Mouse (Mus musculus) limb, embryonic 13.5 days (tissue): ENCODE measurements at regions not wholly inside any gene's neighbourhood (a gene's known extent, or its start where the extent isn't known, plus 50 kb on each side); places are given as distances from the start of the nearest gene placed in this dataset.

Experiments
- ATAC-seq: fragments of 200-750 bp; cut with Nextera tagmentation; 2 replicates; pipeline ENCODE4 v1.8.0; 2017; ENCODE audit warnings: low read depth, moderate number of reproducible peaks, moderate TSS enrichment; ENCODE audit not compliant: low FRiP score
- H3K27ac ChIP-seq: fragments of 300-500 bp; sonication (generic); 2 replicates; pipeline ENCODE4 v1.5.1; 2015; ENCODE audit warnings: inconsistent platforms, mild to moderate bottlenecking, moderate library complexity
- H3K27me3 ChIP-seq: fragments of 300-500 bp; sonication (generic); 2 replicates; pipeline ENCODE4 v1.6.1; 2015; ENCODE audit warnings: mild to moderate bottlenecking, inconsistent platforms
- H3K36me3 ChIP-seq: fragments of 300-500 bp; sonication (generic); 2 replicates; pipeline ENCODE4 v1.6.1; 2015; ENCODE audit warnings: inconsistent platforms, mild to moderate bottlenecking, moderate library complexity
- H3K4me1 ChIP-seq: fragments of 300-500 bp; sonication (generic); 2 replicates; pipeline ENCODE4 v1.6.1; 2015; ENCODE audit warnings: inconsistent platforms
- H3K4me2 ChIP-seq: fragments of 300-500 bp; sonication (generic); replicated peaks from 2 replicates; pipeline ENCODE4 v1.6.1; 2015; ENCODE audit warnings: inconsistent platforms, mild to moderate bottlenecking, moderate library complexity
- H3K4me3 ChIP-seq: fragments of 300-500 bp; sonication (generic); 2 replicates; pipeline ENCODE4 v1.5.1; 2015; ENCODE audit warnings: moderate library complexity, mild to moderate bottlenecking, inconsistent platforms
- H3K9ac ChIP-seq: fragments of 300-500 bp; sonication (generic); 2 replicates; pipeline ENCODE4 v1.6.1; 2015; ENCODE audit warnings: mild to moderate bottlenecking, inconsistent platforms
- H3K9me3 ChIP-seq: fragments of 300-500 bp; sonication (generic); 2 replicates; pipeline ENCODE4 v1.6.1; 2016; ENCODE audit warnings: inconsistent platforms
- WGBS: fragments of 180-500 bp; shearing (Covaris S2); methylation state at CpG from one replicate; pipeline ENCODE4 v1.1.7; 2015; 5-methylcytosine and 5-hydroxymethylcytosine counted together

DNA sequence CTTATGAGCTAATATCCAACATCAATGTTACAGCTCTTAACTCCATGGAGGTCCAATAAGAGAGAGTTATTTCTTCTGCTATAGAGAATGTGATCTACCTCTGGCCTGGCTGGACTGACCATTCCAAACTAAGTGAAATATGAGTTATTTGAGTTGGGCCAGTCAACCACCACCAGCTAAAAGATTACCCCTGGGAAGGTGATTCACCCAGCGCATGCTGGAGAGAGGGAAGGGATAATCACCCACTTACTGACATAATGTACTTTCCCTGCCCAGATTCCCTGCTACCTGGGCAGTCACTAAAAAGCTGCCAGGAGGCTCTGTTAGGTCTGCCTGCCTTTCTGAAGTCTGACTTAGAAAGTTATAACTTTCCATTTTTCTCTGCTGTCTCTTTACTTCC lies 216.8 kb downstream of the Hhipl2 start:
- 84% methylated on average over 1 of the region's 1 CpGs for WGBS
- Histone ChIP-seq H3K9ac (no peak overlapping the region), H3K4me1 (peaks cover 7% of the 10 kb centered on the region; the same call in 1 of the 2 replicates), H3K27me3 (no peaks in the 10 kb centered on the region), H3K9me3 (no peaks in the 10 kb centered on the region), H3K4me3 (no peak overlapping the region), H3K36me3 (no peaks in the 10 kb centered on the region), H3K27ac (no peak overlapping the region), H3K4me2 (no peak overlapping the region)
- no peak for ATAC-seq

DNA sequence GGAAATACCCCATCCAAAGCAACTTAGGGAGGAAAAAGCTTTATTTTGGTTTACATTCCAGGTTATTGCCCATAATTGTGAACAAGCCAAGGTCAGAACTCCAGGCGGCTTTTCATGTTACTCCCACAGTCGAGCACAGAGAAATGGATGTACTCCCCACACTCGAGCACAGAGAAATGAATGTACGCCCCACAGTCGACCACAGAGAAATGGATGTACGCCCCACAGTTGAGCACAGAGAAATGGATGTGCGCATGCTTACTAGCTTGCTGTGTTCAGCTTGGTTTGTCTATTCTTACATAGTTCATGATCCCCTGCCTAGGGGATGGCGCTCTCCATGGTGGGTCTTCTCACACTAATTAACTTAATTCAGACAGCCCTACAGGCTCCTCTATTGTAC lies 219.2 kb downstream of the Hhipl2 start:
- H3K9ac ChIP-seq: no peak overlapping the region
- no peaks in the 10 kb centered on the region for H3K27me3 ChIP-seq
- H3K9me3 ChIP-seq: no peaks in the 10 kb centered on the region
- 90% methylated on average over 8 of the region's 8 CpGs for WGBS
- no peak overlapping the region for H3K4me2 ChIP-seq
- no peak overlapping the region for H3K4me3 ChIP-seq
- H3K27ac ChIP-seq: no peak overlapping the region
- no peaks in the 10 kb centered on the region for H3K36me3 ChIP-seq
- peaks cover 7% of the 10 kb centered on the region; the same call in 1 of the 2 replicates for H3K4me1 ChIP-seq
- ATAC-seq: no peak

DNA sequence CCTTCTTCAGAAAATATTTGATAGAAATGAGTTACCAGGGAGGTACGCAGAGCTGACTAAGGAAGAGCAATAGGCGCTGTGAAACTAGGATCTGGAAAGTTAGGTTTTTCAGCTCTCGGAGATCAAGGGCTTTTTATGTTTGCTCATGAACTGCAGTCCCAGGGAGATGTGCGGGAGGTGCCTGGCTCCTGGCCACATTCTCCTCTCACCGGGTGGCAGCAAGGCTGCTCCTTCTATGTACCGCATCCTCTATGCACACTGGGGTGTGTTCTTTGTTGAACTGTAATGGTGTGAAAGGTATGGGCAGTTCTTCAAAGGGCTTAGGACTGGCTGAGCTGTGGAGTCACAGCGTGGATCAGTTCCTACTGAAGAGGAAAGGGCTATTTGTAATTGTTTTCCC lies 221.3 kb downstream of the Hhipl2 start:
- 38% methylated on average over 7 of the region's 7 CpGs for WGBS
- no peaks in the 10 kb centered on the region for H3K9me3 ChIP-seq
- H3K27me3 ChIP-seq: no peaks in the 10 kb centered on the region
- H3K4me1 ChIP-seq: peaks cover 7% of the 10 kb centered on the region; the same call in 1 of the 2 replicates
- H3K9ac ChIP-seq: no peak overlapping the region
- no peak for ATAC-seq
- no peak overlapping the region for H3K4me2 ChIP-seq
- no peak overlapping the region for H3K4me3 ChIP-seq
- no peak overlapping the region for H3K27ac ChIP-seq
- H3K36me3 ChIP-seq: no peaks in the 10 kb centered on the region

DNA sequence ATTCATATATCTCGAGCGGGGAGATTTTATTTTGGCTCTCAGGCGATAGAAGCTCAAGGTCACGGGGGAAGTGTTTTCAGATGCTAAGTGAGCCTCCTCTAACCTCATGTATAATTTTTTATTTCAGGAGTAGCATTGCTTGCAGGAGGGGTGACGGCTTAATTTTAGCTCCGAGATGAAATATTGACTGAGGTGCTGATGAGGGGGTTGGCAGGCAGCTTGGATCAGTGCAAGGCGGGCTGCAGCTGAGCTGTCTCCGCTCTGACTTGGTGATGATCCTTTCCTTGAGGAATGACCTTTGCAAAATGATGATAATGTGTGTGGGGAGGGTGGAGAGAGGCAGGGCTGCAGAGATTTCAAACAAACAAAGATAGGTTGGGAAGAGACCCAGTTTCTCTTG lies 222.6 kb downstream of the Hhipl2 start:
- Histone ChIP-seq H3K4me2 (no peak overlapping the region), H3K9ac (no peak overlapping the region), H3K36me3 (no peaks in the 10 kb centered on the region), H3K27me3 (no peaks in the 10 kb centered on the region), H3K4me3 (no peak overlapping the region), H3K4me1 (peaks cover 7% of the 10 kb centered on the region; the same call in 1 of the 2 replicates), H3K9me3 (no peaks in the 10 kb centered on the region), H3K27ac (no peak overlapping the region)
- no peak for ATAC-seq
- 85% methylated on average over 8 of the region's 8 CpGs for WGBS

DNA sequence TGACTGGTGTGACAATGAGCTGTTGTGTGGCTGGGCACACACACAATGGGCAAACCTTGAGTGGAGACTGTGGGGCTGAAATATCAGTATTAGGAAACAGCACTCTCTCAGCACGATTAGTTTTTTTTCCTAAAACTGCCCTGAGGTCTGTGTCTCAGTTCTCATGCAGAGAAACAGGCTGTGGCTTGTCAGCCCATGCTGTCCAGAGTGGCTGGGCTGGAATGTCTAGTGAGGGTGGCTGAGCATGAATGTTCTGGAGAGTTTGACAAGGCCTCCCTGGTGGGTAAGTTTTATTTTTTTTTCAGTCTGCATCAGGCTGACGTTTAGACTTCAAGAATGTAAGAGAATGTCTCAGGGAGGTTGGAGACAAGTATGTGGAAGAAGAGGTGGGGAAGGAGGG lies 226.0 kb downstream of the Hhipl2 start:
- Histone ChIP-seq H3K27ac (no peak overlapping the region), H3K27me3 (no peaks in the 10 kb centered on the region), H3K4me3 (no peak overlapping the region), H3K36me3 (no peaks in the 10 kb centered on the region), H3K9me3 (no peaks in the 10 kb centered on the region), H3K4me1 (peaks cover 5% of the 10 kb centered on the region; the same call in 1 of the 2 replicates), H3K9ac (no peak overlapping the region), H3K4me2 (no peak overlapping the region)
- WGBS: 42% methylated on average over 2 of the region's 2 CpGs
- no peak for ATAC-seq

DNA sequence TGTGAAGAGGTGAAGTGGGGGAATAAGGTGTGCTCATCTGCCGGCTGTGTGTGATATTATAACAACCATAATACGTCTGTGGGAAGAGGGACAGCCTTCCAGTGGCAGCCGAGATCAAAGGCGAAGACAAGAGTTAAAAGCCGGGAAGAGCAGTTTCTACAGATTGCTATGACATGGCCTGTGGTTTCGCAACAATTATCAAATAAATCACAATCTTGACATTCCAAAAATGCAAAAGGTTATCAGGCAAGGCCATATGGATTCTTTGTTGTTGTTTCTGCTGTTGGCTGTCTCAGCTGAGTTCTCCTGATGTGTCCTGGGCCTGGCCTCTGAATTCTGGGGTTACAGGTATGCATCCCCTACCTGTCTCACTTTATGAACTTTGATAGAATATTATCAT lies 235.9 kb downstream of the Hhipl2 start:
- Histone ChIP-seq H3K36me3 (no peaks in the 10 kb centered on the region), H3K27ac (no peak overlapping the region), H3K4me2 (no peak overlapping the region), H3K9ac (no peak overlapping the region), H3K4me3 (no peak overlapping the region), H3K9me3 (no peaks in the 10 kb centered on the region), H3K27me3 (no peaks in the 10 kb centered on the region), H3K4me1 (no peaks in the 10 kb centered on the region)
- WGBS: 68% methylated on average over 6 of the region's 6 CpGs
- ATAC-seq: no peak

DNA sequence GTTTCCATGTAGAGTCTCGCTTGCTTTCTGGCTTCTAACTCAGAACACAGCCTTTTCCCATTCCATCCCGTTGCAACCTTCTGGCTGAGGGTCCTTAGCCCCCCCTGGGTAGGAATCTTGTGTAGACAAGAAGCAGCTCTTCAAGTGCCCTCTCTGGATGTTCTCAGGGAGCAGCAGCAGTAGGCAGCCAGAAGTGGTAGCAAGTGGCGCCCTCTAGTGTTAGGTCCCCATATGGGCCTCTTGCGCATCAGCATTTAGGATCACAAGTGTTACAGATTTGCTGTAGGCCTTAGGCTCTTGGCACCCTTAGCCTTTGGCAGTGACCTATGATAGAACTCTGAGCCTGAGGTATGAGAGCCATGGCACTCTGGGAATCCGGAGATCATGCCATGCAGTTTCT lies 239.0 kb downstream of the Hhipl2 start:
- no peak overlapping the region for H3K9ac ChIP-seq
- H3K4me3 ChIP-seq: no peak overlapping the region
- WGBS: 58% methylated on average over 5 of the region's 5 CpGs
- no peaks in the 10 kb centered on the region for H3K27me3 ChIP-seq
- no peak overlapping the region for H3K27ac ChIP-seq
- H3K36me3 ChIP-seq: no peaks in the 10 kb centered on the region
- ATAC-seq: no peak
- H3K9me3 ChIP-seq: no peaks in the 10 kb centered on the region
- no peaks in the 10 kb centered on the region for H3K4me1 ChIP-seq
- no peak overlapping the region for H3K4me2 ChIP-seq

DNA sequence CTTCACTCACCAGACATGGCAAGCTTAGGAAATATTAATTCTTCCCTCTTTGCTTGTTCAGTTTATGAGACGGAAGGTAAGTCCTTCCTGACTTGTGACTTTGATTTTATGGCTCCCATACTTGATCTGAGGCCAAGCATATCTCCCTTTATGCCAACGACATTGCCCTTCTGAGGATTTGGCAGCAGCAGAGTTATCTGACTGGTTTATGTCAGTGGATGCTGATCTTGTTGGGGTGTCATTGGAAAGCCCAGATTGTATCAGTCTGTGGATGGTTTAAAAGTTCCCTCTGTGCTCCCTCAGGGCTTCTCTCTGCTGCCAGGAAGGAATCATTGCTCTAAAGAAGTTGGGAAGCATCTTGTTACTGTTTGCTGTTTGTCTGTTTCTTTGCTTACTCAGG lies 242.5 kb downstream of the Hhipl2 start:
- no peak overlapping the region for H3K9ac ChIP-seq
- ATAC-seq: no peak
- no peak overlapping the region for H3K4me2 ChIP-seq
- H3K27me3 ChIP-seq: no peaks in the 10 kb centered on the region
- H3K4me1 ChIP-seq: no peaks in the 10 kb centered on the region
- H3K27ac ChIP-seq: no peak overlapping the region
- H3K9me3 ChIP-seq: no peaks in the 10 kb centered on the region
- WGBS: 73% methylated on average over 2 of the region's 2 CpGs
- no peak overlapping the region for H3K4me3 ChIP-seq
- H3K36me3 ChIP-seq: no peaks in the 10 kb centered on the region

DNA sequence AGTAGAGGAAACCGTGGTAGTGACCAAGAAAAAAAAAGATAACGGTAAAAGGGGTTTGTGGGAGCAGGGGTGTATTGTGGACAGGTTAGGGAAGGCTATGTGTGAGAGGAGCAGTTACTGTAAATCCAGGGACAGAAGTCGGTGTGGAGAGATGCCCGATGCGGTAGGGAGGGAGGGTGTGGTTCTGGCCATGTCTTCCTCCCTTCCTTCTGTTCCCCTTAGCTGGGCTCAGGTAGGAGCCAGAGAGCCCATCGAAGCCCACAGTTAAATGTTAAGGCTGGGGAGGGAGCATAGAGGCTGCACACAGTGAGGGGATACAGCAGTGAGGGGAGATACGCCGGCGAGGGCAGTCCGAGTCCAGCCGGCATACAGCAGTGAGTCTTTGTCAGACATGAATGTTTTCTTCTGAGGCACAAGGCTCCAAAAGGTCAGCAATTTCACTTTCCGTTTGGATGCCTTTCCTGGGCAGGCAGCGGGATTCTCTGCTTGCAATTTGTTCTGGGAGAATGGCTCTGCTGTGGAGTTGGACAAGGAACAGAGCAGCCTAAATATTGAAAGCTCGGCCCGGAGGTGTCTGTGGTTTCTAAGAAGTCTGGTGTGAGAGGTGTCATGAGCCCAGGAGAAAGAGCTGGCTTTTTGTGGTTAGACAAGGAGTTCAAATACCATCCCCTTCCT lies 244.5 kb downstream of the Hhipl2 start:
- Histone ChIP-seq H3K9me3 (peaks cover 3% of the 10 kb centered on the region; the same call in 1 of the 2 replicates), H3K4me3 (no peak overlapping the region), H3K4me2 (no peak overlapping the region), H3K9ac (no peak overlapping the region), H3K27me3 (no peaks in the 10 kb centered on the region), H3K4me1 (no peaks in the 10 kb centered on the region), H3K27ac (no peak overlapping the region), H3K36me3 (no peaks in the 10 kb centered on the region)
- WGBS: 82% methylated on average over 15 of the region's 15 CpGs
- ATAC-seq: no peak

DNA sequence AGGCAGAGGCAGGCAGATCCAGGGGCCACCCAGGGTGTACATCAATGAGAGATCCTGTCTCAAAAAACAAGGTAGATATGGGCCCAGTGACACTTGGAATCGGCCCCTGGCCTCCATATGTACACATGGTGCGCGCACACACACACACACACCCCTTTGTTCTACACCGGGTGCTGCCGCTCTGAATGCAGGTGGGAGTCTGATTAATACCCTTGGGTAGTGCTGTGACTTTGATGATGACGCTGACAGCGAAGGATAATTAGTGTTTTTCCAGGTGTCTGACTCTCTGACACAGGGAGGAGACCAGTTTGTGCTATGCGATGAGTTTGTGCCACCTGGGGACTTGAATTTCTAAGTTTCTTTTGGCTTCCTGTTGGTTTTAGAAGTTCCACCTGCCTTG lies 251.3 kb downstream of the Hhipl2 start:
- Histone ChIP-seq H3K27me3 (no peaks in the 10 kb centered on the region), H3K27ac (no peak overlapping the region), H3K4me2 (no peak overlapping the region), H3K36me3 (no peaks in the 10 kb centered on the region), H3K9me3 (peaks cover 3% of the 10 kb centered on the region; the same call in 1 of the 2 replicates), H3K4me3 (no peak overlapping the region), H3K9ac (no peak overlapping the region), H3K4me1 (no peaks in the 10 kb centered on the region)
- WGBS: 67% methylated on average over 8 of the region's 8 CpGs
- no peak for ATAC-seq

DNA sequence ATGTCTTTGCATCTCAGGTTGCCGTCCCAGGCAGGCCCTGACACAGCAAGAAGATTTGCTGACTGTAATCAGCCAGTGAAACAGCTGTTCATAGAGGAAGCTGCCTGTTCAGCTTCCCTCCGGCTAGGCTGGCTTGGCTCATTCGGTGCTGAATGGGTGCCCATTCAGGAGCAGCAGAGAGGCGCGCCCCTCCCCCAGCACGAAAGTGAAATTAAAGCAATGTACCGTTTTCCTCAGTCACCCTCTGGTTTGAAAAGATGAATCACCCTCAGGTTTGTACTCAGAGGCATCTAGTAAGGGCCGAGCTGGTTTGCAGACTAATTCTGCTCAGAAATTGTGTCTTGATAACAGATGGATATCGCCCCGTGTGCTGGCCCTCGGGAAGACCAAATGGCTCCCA lies 251.7 kb downstream of the Hhipl2 start:
- H3K27ac ChIP-seq: no peak overlapping the region
- H3K9ac ChIP-seq: no peak overlapping the region
- 50% methylated on average over 11 of the region's 11 CpGs for WGBS
- H3K27me3 ChIP-seq: no peaks in the 10 kb centered on the region
- no peaks in the 10 kb centered on the region for H3K36me3 ChIP-seq
- peaks cover 3% of the 10 kb centered on the region; the same call in 1 of the 2 replicates for H3K9me3 ChIP-seq
- no peak for ATAC-seq
- H3K4me3 ChIP-seq: no peak overlapping the region
- no peak overlapping the region for H3K4me2 ChIP-seq
- H3K4me1 ChIP-seq: no peaks in the 10 kb centered on the region

DNA sequence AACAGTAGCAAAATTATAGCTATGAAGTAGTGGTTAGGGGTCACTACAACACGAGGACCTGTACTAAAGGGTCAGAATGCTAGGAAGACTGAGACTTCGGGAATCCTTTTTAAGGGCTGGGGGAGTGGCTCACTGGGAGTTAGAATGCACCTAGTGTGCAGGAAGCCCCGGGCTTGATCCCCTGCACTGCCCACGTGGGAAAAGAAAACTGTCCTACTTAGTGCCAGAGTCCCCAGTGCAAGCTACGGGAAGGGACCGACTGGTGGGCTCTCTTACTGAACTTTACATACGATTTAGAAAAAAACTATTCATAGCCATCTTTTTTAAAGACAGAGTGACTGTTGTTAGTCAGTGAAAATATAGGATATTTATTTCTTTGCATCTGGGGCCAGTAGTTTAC lies 252.5 kb downstream of the Hhipl2 start:
- H3K4me3 ChIP-seq: no peak overlapping the region
- H3K9ac ChIP-seq: no peak overlapping the region
- H3K36me3 ChIP-seq: no peaks in the 10 kb centered on the region
- WGBS: 67% methylated on average over 7 of the region's 7 CpGs
- H3K9me3 ChIP-seq: peaks cover 3% of the 10 kb centered on the region; the same call in 1 of the 2 replicates
- H3K27ac ChIP-seq: no peak overlapping the region
- no peaks in the 10 kb centered on the region for H3K4me1 ChIP-seq
- H3K27me3 ChIP-seq: no peaks in the 10 kb centered on the region
- no peak overlapping the region for H3K4me2 ChIP-seq
- no peak for ATAC-seq

DNA sequence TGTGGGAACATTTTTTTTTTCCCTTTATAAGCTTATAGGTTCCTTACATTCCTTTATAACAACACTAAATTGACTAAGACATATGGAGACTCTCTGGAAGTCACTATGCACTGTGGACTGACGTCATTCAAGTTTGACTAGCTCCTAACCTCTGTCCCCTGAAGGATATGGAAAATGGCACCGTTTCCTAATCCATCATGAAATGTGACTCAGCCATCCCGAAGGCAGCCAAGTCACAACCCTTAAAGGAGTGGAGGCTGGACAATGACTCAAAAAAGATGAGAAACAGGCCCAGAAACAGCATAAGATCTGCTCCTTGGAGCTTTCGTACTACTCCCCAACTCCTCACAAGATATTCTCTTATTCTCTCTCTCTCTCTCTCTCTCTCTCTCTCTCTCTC lies 253.5 kb downstream of the Hhipl2 start:
- WGBS: 66% methylated on average over 4 of the region's 4 CpGs
- Histone ChIP-seq H3K4me2 (no peak overlapping the region), H3K27me3 (no peaks in the 10 kb centered on the region), H3K27ac (no peak overlapping the region), H3K4me3 (no peak overlapping the region), H3K9ac (no peak overlapping the region), H3K36me3 (no peaks in the 10 kb centered on the region), H3K4me1 (no peaks in the 10 kb centered on the region), H3K9me3 (peaks cover 3% of the 10 kb centered on the region; the same call in 1 of the 2 replicates)
- ATAC-seq: no peak
